Mouse (Mus musculus) cerebellum, postnatal 4 days (tissue): ENCODE data around the gene Pcp4l1.
"Not testable (repeated sequence)": the region's sequence is repeated elsewhere in the genome, so short reads cannot be mapped to it uniquely, and the experiment has no call there.

Source experiments
- DNase-seq, 2 experiments: peaks; one replicate each; pipeline ENCODE4 v3.0.0; 2022; ENCODE audit warnings: low spot score in 2 of 2, mixed read lengths in 1 of 2

Pcp4l1 gene

GRCm38 (mm10) chr1:171195887-171196397 lies at the start of gene Pcp4l1:
TSS of gene Pcp4l1 (minus strand) at chr1:171196268.
- DNase-seq, result peak in 1 of 2 experiments; percentile 50

- DNase-seq, result no peak
These were observed 49.3 kb upstream of the Pcp4l1 start for GRCm38 (mm10) chr1:171245353-171245752.

- DNase-seq, result not testable (repeated sequence)
These were observed 45.9 kb upstream of the Pcp4l1 start for GRCm38 (mm10) chr1:171241952-171242351.

GRCm38 (mm10) chr1:171240911-171241310 lies 44.8 kb upstream of the Pcp4l1 start:
- no peak for DNase-seq

- no peak for DNase-seq
These were observed 44.1 kb upstream of the Pcp4l1 start for GRCm38 (mm10) chr1:171239992-171240744.

GRCm38 (mm10) chr1:171238463-171238862 lies 42.4 kb upstream of the Pcp4l1 start:
- peak in 1 of 2 experiments; percentile 55 for DNase-seq

GRCm38 (mm10) chr1:171237438-171237837 lies 41.4 kb upstream of the Pcp4l1 start:
- no peak for DNase-seq

- no peak for DNase-seq
These were observed 39.7 kb upstream of the Pcp4l1 start for GRCm38 (mm10) chr1:171235791-171236190.

- no peak for DNase-seq
These were observed 38.5 kb upstream of the Pcp4l1 start for GRCm38 (mm10) chr1:171234538-171234937.

- DNase-seq, result no peak
These were observed 38.1 kb upstream of the Pcp4l1 start, which contains the start of gene Fcer1g for GRCm38 (mm10) chr1:171234126-171234525. TSS of gene Fcer1g (minus strand) at chr1:171234365.

GRCm38 (mm10) chr1:171232800-171233730 lies 37.0 kb upstream of the Pcp4l1 start:
- DNase-seq, result no peak

- no peak for DNase-seq
These were observed 36.3 kb upstream of the Pcp4l1 start for GRCm38 (mm10) chr1:171232348-171232747.

- DNase-seq, result no peak
These were observed 35.8 kb upstream of the Pcp4l1 start for GRCm38 (mm10) chr1:171231844-171232243.

GRCm38 (mm10) chr1:171230215-171230614 lies 34.1 kb upstream of the Pcp4l1 start:
- DNase-seq, result no peak

- DNase-seq, result no peak
These were observed 33.7 kb upstream of the Pcp4l1 start for GRCm38 (mm10) chr1:171229750-171230149.

- DNase-seq, result no peak
These were observed 31.8 kb upstream of the Pcp4l1 start for GRCm38 (mm10) chr1:171227879-171228278.

GRCm38 (mm10) chr1:171226780-171227179 lies 30.7 kb upstream of the Pcp4l1 start:
- no peak for DNase-seq

- DNase-seq, result no peak
These were observed 28.8 kb upstream of the Pcp4l1 start, which contains the start of gene Apoa2 for GRCm38 (mm10) chr1:171224857-171225256. TSS of gene Apoa2 (plus strand) at chr1:171225054.

- no peak for DNase-seq
These were observed 27.7 kb upstream of the Pcp4l1 start for GRCm38 (mm10) chr1:171223796-171224195.

GRCm38 (mm10) chr1:171223168-171223567 lies 27.1 kb upstream of the Pcp4l1 start:
- DNase-seq, result no peak

GRCm38 (mm10) chr1:171222238-171223155 lies 26.4 kb upstream of the Pcp4l1 start, which contains the start of gene Tomm40l:
TSS of gene Tomm40l (minus strand) at chr1:171222514.
- DNase-seq, result peak; percentile 63 to 86
